Mouse (Mus musculus) stomach, embryonic 14.5 days (tissue): ENCODE results near the gene Gli1. TPM values are rescaled to one million over a fixed set of nuclear protein-coding genes. Genes with fewer than 3 reads are reported as not detected.
"Not testable (repeated sequence)": the region's sequence is repeated elsewhere in the genome, so short reads cannot be mapped to it uniquely, and the experiment has no call there.

Source experiments
- ATAC-seq: fragments of 200-750 bp; cut with Nextera tagmentation; 2 replicates; pipeline ENCODE4 v1.8.0; 2017; ENCODE audit warnings: low read depth, moderate TSS enrichment; ENCODE audit not compliant: insufficient number of reproducible peaks, insufficient read depth, low FRiP score
- H3K27ac ChIP-seq: fragments of 300-500 bp; sonication (generic); 2 replicates; pipeline ENCODE4 v1.5.1; 2014; ENCODE audit warnings: mild to moderate bottlenecking, low read length, moderate library complexity, mixed read lengths
- H3K27me3 ChIP-seq: fragments of 300-500 bp; sonication (generic); 2 replicates; pipeline ENCODE4 v1.6.1; 2014; ENCODE audit warnings: low read length, control low read depth, mixed read lengths; ENCODE audit not compliant: control insufficient read depth, insufficient read depth
- H3K36me3 ChIP-seq: fragments of 300-500 bp; sonication (generic); 2 replicates; pipeline ENCODE4 v1.6.1; 2014; ENCODE audit warnings: mild to moderate bottlenecking, control low read depth, low read length, moderate library complexity, mixed read lengths; ENCODE audit not compliant: control insufficient read depth, insufficient read depth
- H3K4me1 ChIP-seq: fragments of 300-500 bp; sonication (generic); 2 replicates; pipeline ENCODE4 v1.6.1; 2014; ENCODE audit warnings: low read length, control low read depth, mixed read lengths; ENCODE audit not compliant: control insufficient read depth, insufficient read depth
- H3K4me2 ChIP-seq: fragments of 300-500 bp; sonication (generic); replicated peaks from 2 replicates; pipeline ENCODE4 v1.6.1; 2014; ENCODE audit warnings: low read depth, low read length, control low read depth
- H3K4me3 ChIP-seq: fragments of 300-500 bp; sonication (generic); 2 replicates; pipeline ENCODE4 v1.5.1; 2014; ENCODE audit warnings: low read depth, low read length, control low read depth
- H3K9ac ChIP-seq: fragments of 300-500 bp; sonication (generic); replicated peaks from 2 replicates; pipeline ENCODE4 v1.6.1; 2014; ENCODE audit warnings: low read depth, mild to moderate bottlenecking, control low read depth, low read length, moderate library complexity, mixed read lengths
- H3K9me3 ChIP-seq: fragments of 300-500 bp; sonication (generic); 2 replicates; pipeline ENCODE4 v1.6.1; 2016; ENCODE audit warnings: low read depth, low read length, control low read depth; ENCODE audit not compliant: control insufficient read depth
- WGBS: fragments of 180-500 bp; shearing (Covaris S2); extraction: QIAGEN DNeasy Blood & Tissue Kit; methylation state at CpG from one replicate; pipeline ENCODE4 v1.1.7; 2014; 5-methylcytosine and 5-hydroxymethylcytosine counted together
- polyA plus RNA-seq: library from polyadenylated mRNA; unstranded; fragments of >200 nt; fragmentation: Nextera tagmentation; extraction: Ambion mirVana; gene quantifications from 2 replicates; pipeline ENCODE4 v1.2.1, GENCODE M21; 2014

Gene Gli1
- polyA plus RNA-seq, 1 experiment from 2014 or later: 17.6 TPM

DNA sequence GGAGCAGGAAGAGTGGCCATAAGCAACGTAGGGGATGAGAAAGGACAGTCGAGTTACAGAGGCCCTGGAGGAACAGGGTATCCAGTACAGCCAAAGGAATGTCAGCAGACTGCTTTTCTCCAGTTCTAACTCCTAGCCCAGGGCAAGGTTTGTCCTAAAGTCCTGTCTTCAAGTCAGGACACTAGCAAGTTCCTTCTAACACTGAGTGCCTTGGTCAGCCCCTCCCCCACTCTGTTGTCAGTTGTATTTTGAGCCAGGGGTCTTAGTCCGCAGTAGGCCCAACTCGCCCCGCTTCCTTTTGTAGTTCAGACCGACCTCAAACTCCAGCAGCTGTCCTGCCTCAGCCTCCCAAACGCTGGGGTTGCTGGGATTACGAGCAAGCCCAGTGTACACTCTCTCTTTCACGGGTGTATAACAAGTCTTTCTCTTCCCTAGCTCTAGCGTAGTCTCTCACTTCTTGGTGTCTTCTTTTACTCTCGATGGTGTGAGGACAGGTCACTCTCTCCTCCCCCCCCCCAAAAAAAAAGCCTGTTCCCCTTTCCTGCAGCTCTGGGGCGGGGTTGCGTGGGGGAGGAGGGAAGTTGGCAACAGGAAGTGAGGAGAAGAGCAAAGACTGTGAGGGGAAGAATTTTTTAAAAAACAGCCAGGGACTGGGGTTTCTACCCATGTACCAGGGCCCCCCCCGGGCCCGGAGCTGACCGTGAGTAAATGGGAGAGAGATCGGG is 18.5 kb downstream of the Gli1 start:
- Histone ChIP-seq H3K4me2 (no peak overlapping the region), H3K27me3 (0 out of 2 replicates have a peak, but pooled peaks cover 22% of the 10 kb centered on the region), H3K9ac (no peak overlapping the region), H3K36me3 (no peaks in the 10 kb centered on the region), H3K4me1 (peaks cover 14% of the 10 kb centered on the region; the same call in 1 of the 2 replicates), H3K9me3 (0 out of 2 replicates have a peak, but pooled peaks cover 3% of the 10 kb centered on the region), H3K27ac (no peak overlapping the region), H3K4me3 (no peak overlapping the region)
- 74% methylated on average over 17 of the region's 17 CpGs for WGBS
- no peak for ATAC-seq

- Histone ChIP-seq H3K9ac (no peak overlapping the region), H3K4me2 (no peak overlapping the region), H3K27ac (no peak overlapping the region), H3K4me1 (peaks cover 14% of the 10 kb centered on the region; the same call in 1 of the 2 replicates), H3K36me3 (no peaks in the 10 kb centered on the region), H3K4me3 (no peak overlapping the region), H3K27me3 (0 out of 2 replicates have a peak, but pooled peaks cover 17% of the 10 kb centered on the region), H3K9me3 (0 out of 2 replicates have a peak, but pooled peaks cover 3% of the 10 kb centered on the region)
- no peak for ATAC-seq
- WGBS: 71% methylated on average over 4 of the region's 4 CpGs
Measured at GRCm38 (mm10) chr10:127322669-127323068, 19.1 kb downstream of the Gli1 start.

- Histone ChIP-seq H3K27ac (no peak overlapping the region), H3K27me3 (0 out of 2 replicates have a peak, but pooled peaks cover 12% of the 10 kb centered on the region), H3K4me1 (peaks cover 14% of the 10 kb centered on the region; the same call in 1 of the 2 replicates), H3K9me3 (0 out of 2 replicates have a peak, but pooled peaks cover 2% of the 10 kb centered on the region), H3K4me3 (no peak overlapping the region), H3K36me3 (no peaks in the 10 kb centered on the region), H3K4me2 (no peak overlapping the region), H3K9ac (no peak overlapping the region)
- 55% methylated on average over 13 of the region's 13 CpGs for whole genome bisulfite sequencing
- no peak for ATAC-seq
Measured at GRCm38 (mm10) chr10:127322178-127322577, 19.6 kb downstream of the Gli1 start.

GRCm38 (mm10) chr10:127321621-127322020 is 20.2 kb downstream of the Gli1 start, which contains the start of gene Arhgap9:
Gene Arhgap9, plus strand, starts transcription at chr10:127321964.
- no peak for ATAC-seq
- Histone ChIP-seq H3K4me3 (no peak within 1 kb of the TSS), H3K27me3 (0 out of 2 replicates have a peak, but pooled peaks cover 11% of the 10 kb centered on the region), H3K4me1 (peaks cover 11% of the 10 kb centered on the region; the same call in 1 of the 2 replicates), H3K27ac (no peak within 1 kb of the TSS), H3K36me3 (no peaks in the 10 kb centered on the region), H3K4me2 (no peak within 1 kb of the TSS), H3K9ac (no peak within 1 kb of the TSS), H3K9me3 (no peaks in the 10 kb centered on the region)
- 73% methylated on average over 3 of the region's 3 CpGs for WGBS

- H3K27ac ChIP-seq: no peak overlapping the region
- no peak overlapping the region for H3K4me2 ChIP-seq
- 0 out of 2 replicates have a peak, but pooled peaks cover 2% of the 10 kb centered on the region for H3K27me3 ChIP-seq
- 73% methylated on average over 7 of the region's 7 CpGs for WGBS
- no peak for ATAC-seq
- no peak overlapping the region for H3K9ac ChIP-seq
- no peak overlapping the region for H3K4me3 ChIP-seq
- no peaks in the 10 kb centered on the region for H3K36me3 ChIP-seq
- no peaks in the 10 kb centered on the region for H3K4me1 ChIP-seq
- no peaks in the 10 kb centered on the region for H3K9me3 ChIP-seq
Measured at GRCm38 (mm10) chr10:127319969-127320368, 21.8 kb downstream of the Gli1 start.

- H3K27me3 ChIP-seq: no peaks in the 10 kb centered on the region
- ATAC-seq: no peak
- WGBS: 36% methylated on average over 4 of the region's 4 CpGs
- H3K27ac ChIP-seq: no peak overlapping the region
- H3K36me3 ChIP-seq: no peaks in the 10 kb centered on the region
- no peaks in the 10 kb centered on the region for H3K4me1 ChIP-seq
- H3K4me2 ChIP-seq: no peak overlapping the region
- no peak overlapping the region for H3K9ac ChIP-seq
- H3K9me3 ChIP-seq: no peaks in the 10 kb centered on the region
- H3K4me3 ChIP-seq: no peak overlapping the region
Measured at GRCm38 (mm10) chr10:127318009-127318408, 23.8 kb downstream of the Gli1 start.

DNA sequence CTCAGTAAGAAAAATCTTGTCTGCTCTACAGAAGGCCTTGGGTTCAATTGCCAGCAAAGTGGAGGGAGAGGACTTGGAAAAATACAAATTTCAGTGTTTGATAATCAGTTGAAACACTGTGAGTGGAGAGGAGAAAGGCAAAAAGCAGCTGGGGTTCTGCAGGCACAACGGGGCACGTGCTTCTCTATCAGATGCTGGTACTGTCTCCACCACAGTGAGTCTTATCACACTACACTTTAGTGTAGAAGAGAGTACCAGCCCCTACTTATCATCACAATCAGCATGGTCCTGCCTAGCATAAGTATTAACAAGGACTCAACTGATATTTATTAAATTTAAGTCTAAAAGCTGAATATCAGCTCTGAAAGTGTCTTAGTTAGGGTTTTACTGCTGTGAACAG is 24.5 kb downstream of the Gli1 start:
- no peaks in the 10 kb centered on the region for H3K9me3 ChIP-seq
- H3K4me1 ChIP-seq: no peaks in the 10 kb centered on the region
- 76% methylated on average over 2 of the region's 2 CpGs for WGBS
- no peak overlapping the region for H3K9ac ChIP-seq
- H3K4me3 ChIP-seq: no peak overlapping the region
- no peak overlapping the region for H3K27ac ChIP-seq
- no peak overlapping the region for H3K4me2 ChIP-seq
- no peaks in the 10 kb centered on the region for H3K27me3 ChIP-seq
- H3K36me3 ChIP-seq: no peaks in the 10 kb centered on the region
- no peak for ATAC-seq

GRCm38 (mm10) chr10:127314950-127315349 is 26.8 kb downstream of the Gli1 start:
- not testable (repeated sequence) for ATAC-seq, H3K9ac ChIP-seq, H3K4me1 ChIP-seq, H3K36me3 ChIP-seq, H3K4me2 ChIP-seq, H3K27ac ChIP-seq, H3K4me3 ChIP-seq, H3K9me3 ChIP-seq, H3K27me3 ChIP-seq
- WGBS: 85% methylated on average over 1 of the region's 1 CpGs
